Mouse (Mus musculus): ENCODE data around the gene Mxi1.

GRCm38 (mm10) chr19:53345766-53346165, 35.4 kb downstream of the Mxi1 start:
- no peak for TF ChIP-seq CTCF (IDR thresholded peaks at IDR 0.05; ENCODE audit: control insufficient read depth, insufficient read depth, insufficient read length)
- no peak for TF ChIP-seq CEBPB (IDR thresholded peaks at IDR 0.05; ENCODE audit: low read depth)
- TF ChIP-seq USF1 (IDR thresholded peaks at IDR 0.05; ENCODE audit: low read depth), result no peak
- TF ChIP-seq MAX (IDR thresholded peaks at IDR 0.05), result no peak
